Mouse (Mus musculus) testis, adult 2 months (tissue): Measurements from ENCODE around the gene Matn4.

ENCODE experiments used
- CTCF ChIP-seq: fragments of 200-500 bp; IDR thresholded peaks from 2 replicates; pipeline ENCODE4 v1.5.1; 2012; ENCODE audit warnings: low read depth, mild to moderate bottlenecking, inconsistent platforms, low read length, moderate library complexity; ENCODE audit not compliant: control insufficient read depth, insufficient read depth, insufficient replicate concordance
- POLR2A ChIP-seq: fragments of 200-500 bp; IDR thresholded peaks from 2 replicates; pipeline ENCODE4 v1.6.1; 2012; ENCODE audit warnings: low read depth, mild to moderate bottlenecking, inconsistent platforms, low read length, moderate library complexity; ENCODE audit not compliant: control insufficient read depth

- TF ChIP-seq CTCF (no peak), POLR2A (no peak)
Observed at GRCm38 (mm10) chr2:164443460-164444000, 38.6 kb upstream of the Matn4 start, which contains the start of gene Sdc4.
